Mouse (Mus musculus) embryonic facial prominence, embryonic 12.5 days (tissue): ENCODE data around the gene Cdk15. TPM values are rescaled to one million over a fixed set of nuclear protein-coding genes. Genes with fewer than 3 reads are reported as not detected.

Experiments used
- ATAC-seq: fragments of 200-750 bp; cut with Nextera tagmentation; 2 replicates; pipeline ENCODE4 v1.8.0; 2017; ENCODE audit not compliant: insufficient number of reproducible peaks, insufficient read depth, low FRiP score, low TSS enrichment
- H3K27ac ChIP-seq: fragments of 300-500 bp; sonication (generic); 2 replicates; pipeline ENCODE4 v1.5.1; 2016; ENCODE audit warnings: mild to moderate bottlenecking
- H3K27me3 ChIP-seq: fragments of 300-500 bp; sonication (generic); 2 replicates; pipeline ENCODE4 v1.6.1; 2016; ENCODE audit warnings: mild to moderate bottlenecking, moderate library complexity
- H3K36me3 ChIP-seq: fragments of 300-500 bp; sonication (generic); 2 replicates; pipeline ENCODE4 v1.6.1; 2016; ENCODE audit warnings: mild to moderate bottlenecking
- H3K4me1 ChIP-seq: fragments of 300-500 bp; sonication (generic); 2 replicates; pipeline ENCODE4 v1.6.1; 2016
- H3K4me2 ChIP-seq: fragments of 300-500 bp; sonication (generic); replicated peaks from 2 replicates; pipeline ENCODE4 v1.6.1; 2016; ENCODE audit warnings: mild to moderate bottlenecking, moderate library complexity
- H3K4me3 ChIP-seq: fragments of 300-500 bp; sonication (generic); 2 replicates; pipeline ENCODE4 v1.5.1; 2016; ENCODE audit warnings: mild to moderate bottlenecking
- H3K9ac ChIP-seq: fragments of 300-500 bp; sonication (generic); 2 replicates; pipeline ENCODE4 v1.6.1; 2016; ENCODE audit warnings: mild to moderate bottlenecking, moderate library complexity
- H3K9me3 ChIP-seq: fragments of 300-500 bp; sonication (generic); 2 replicates; pipeline ENCODE4 v1.6.1; 2016; ENCODE audit warnings: mild to moderate bottlenecking, moderate library complexity
- WGBS: fragments of 180-500 bp; shearing (Covaris S2); methylation state at CpG from one replicate; pipeline ENCODE4 v1.1.7; 2016; 5-methylcytosine and 5-hydroxymethylcytosine counted together
- polyA plus RNA-seq: library from polyadenylated mRNA; unstranded; fragments of >200 nt; fragmentation: Nextera tagmentation; extraction: Ambion mirVana; gene quantifications from 2 replicates; pipeline ENCODE4 v1.2.1, GENCODE M21; 2016

The Cdk15 gene
- polyA plus RNA-seq, 1 experiment from 2014 or later: 0.67 TPM

- WGBS: 82% methylated on average over 13 of the region's 13 CpGs
- Histone ChIP-seq H3K27ac (no peak overlapping the region), H3K36me3 (no peaks in the 10 kb centered on the region), H3K4me3 (no peak overlapping the region), H3K9me3 (no peaks in the 10 kb centered on the region), H3K27me3 (no peaks in the 10 kb centered on the region), H3K4me1 (peaks cover 15% of the 10 kb centered on the region), H3K9ac (no peak overlapping the region), H3K4me2 (no peak overlapping the region)
- ATAC-seq: no peak
Observed at GRCm38 (mm10) chr1:59286316-59286850, 29.7 kb downstream of the Cdk15 start.

GRCm38 (mm10) chr1:59287733-59288132 lies 31.0 kb downstream of the Cdk15 start:
- H3K4me1 ChIP-seq: peaks cover 21% of the 10 kb centered on the region
- no peaks in the 10 kb centered on the region for H3K9me3 ChIP-seq
- no peak; the same call in 1 of the 2 replicates for ATAC-seq
- no peak overlapping the region for H3K9ac ChIP-seq
- 11% methylated on average over 8 of the region's 8 CpGs for WGBS
- peak overlapping the region; percentile 57; the same call in 1 of the 2 replicates for H3K27ac ChIP-seq
- H3K4me3 ChIP-seq: no peak overlapping the region
- no peaks in the 10 kb centered on the region for H3K27me3 ChIP-seq
- H3K4me2 ChIP-seq: no peak overlapping the region
- no peaks in the 10 kb centered on the region for H3K36me3 ChIP-seq

GRCm38 (mm10) chr1:59291652-59292051 lies 34.9 kb downstream of the Cdk15 start:
- no peaks in the 10 kb centered on the region for H3K27me3 ChIP-seq
- WGBS: 10% methylated on average over 2 of the region's 2 CpGs
- no peaks in the 10 kb centered on the region for H3K9me3 ChIP-seq
- no peak overlapping the region for H3K27ac ChIP-seq
- no peaks in the 10 kb centered on the region for H3K36me3 ChIP-seq
- ATAC-seq: no peak
- no peak overlapping the region for H3K4me2 ChIP-seq
- peaks cover 21% of the 10 kb centered on the region for H3K4me1 ChIP-seq
- no peak overlapping the region for H3K9ac ChIP-seq
- no peak overlapping the region for H3K4me3 ChIP-seq

- WGBS: 69% methylated on average over 1 of the region's 1 CpGs
Observed at GRCm38 (mm10) chr1:59295769-59296168, 39.1 kb downstream of the Cdk15 start.

GRCm38 (mm10) chr1:59297167-59297566 lies 40.5 kb downstream of the Cdk15 start:
- Histone ChIP-seq H3K27ac (no peak overlapping the region), H3K27me3 (no peaks in the 10 kb centered on the region), H3K9me3 (no peaks in the 10 kb centered on the region), H3K9ac (no peak overlapping the region), H3K4me3 (no peak overlapping the region), H3K4me2 (no peak overlapping the region), H3K4me1 (peaks cover 9% of the 10 kb centered on the region; the same call in 1 of the 2 replicates), H3K36me3 (no peaks in the 10 kb centered on the region)
- no peak for ATAC-seq
- 85% methylated on average over 3 of the region's 3 CpGs for WGBS

More at GRCm38 (mm10) chr1:59295769-59296168, 39.1 kb downstream of the Cdk15 start:
- ATAC-seq: no peak
- Histone ChIP-seq H3K4me2 (no peak overlapping the region), H3K9me3 (no peaks in the 10 kb centered on the region), H3K9ac (no peak overlapping the region), H3K36me3 (no peaks in the 10 kb centered on the region), H3K27ac (no peak overlapping the region), H3K4me1 (peaks cover 21% of the 10 kb centered on the region), H3K27me3 (no peaks in the 10 kb centered on the region), H3K4me3 (no peak overlapping the region)

GRCm38 (mm10) chr1:59298491-59299090 lies 41.9 kb downstream of the Cdk15 start:
- ATAC-seq: no peak

GRCm38 (mm10) chr1:59307310-59307709 lies 50.6 kb downstream of the Cdk15 start:
- Histone ChIP-seq H3K9ac (no peak overlapping the region), H3K27me3 (no peaks in the 10 kb centered on the region), H3K4me3 (no peak overlapping the region), H3K36me3 (no peaks in the 10 kb centered on the region), H3K4me1 (no peaks in the 10 kb centered on the region; the same call in 1 of the 2 replicates), H3K9me3 (no peaks in the 10 kb centered on the region), H3K27ac (no peak overlapping the region), H3K4me2 (no peak overlapping the region)
- ATAC-seq: no peak
- WGBS: 86% methylated on average over 5 of the region's 5 CpGs

More at GRCm38 (mm10) chr1:59298491-59299090, 41.9 kb downstream of the Cdk15 start:
- no peaks in the 10 kb centered on the region for H3K27me3 ChIP-seq
- no peak overlapping the region for H3K27ac ChIP-seq
- H3K9me3 ChIP-seq: no peaks in the 10 kb centered on the region
- no peaks in the 10 kb centered on the region for H3K36me3 ChIP-seq
- 39% methylated on average over 9 of the region's 9 CpGs for WGBS
- no peak overlapping the region for H3K4me3 ChIP-seq
- H3K4me2 ChIP-seq: no peak overlapping the region
- no peak overlapping the region for H3K9ac ChIP-seq
- peaks cover 9% of the 10 kb centered on the region; the same call in 1 of the 2 replicates for H3K4me1 ChIP-seq

GRCm38 (mm10) chr1:59311292-59311885 lies 54.7 kb downstream of the Cdk15 start:
- Histone ChIP-seq H3K4me1 (peaks cover 14% of the 10 kb centered on the region), H3K27me3 (no peaks in the 10 kb centered on the region), H3K9me3 (no peaks in the 10 kb centered on the region), H3K4me3 (no peak overlapping the region), H3K4me2 (no peak overlapping the region), H3K9ac (no peak overlapping the region), H3K27ac (no peak overlapping the region), H3K36me3 (no peaks in the 10 kb centered on the region)
- no peak for ATAC-seq
- WGBS: 57% methylated on average over 5 of the region's 5 CpGs

GRCm38 (mm10) chr1:59312187-59313153 lies 55.8 kb downstream of the Cdk15 start:
- no peaks in the 10 kb centered on the region for H3K36me3 ChIP-seq
- H3K9ac ChIP-seq: no peak overlapping the region
- H3K9me3 ChIP-seq: no peaks in the 10 kb centered on the region
- H3K4me3 ChIP-seq: no peak overlapping the region
- no peaks in the 10 kb centered on the region for H3K27me3 ChIP-seq
- no peak overlapping the region for H3K27ac ChIP-seq
- 73% methylated on average over 10 of the region's 10 CpGs for WGBS
- peaks cover 15% of the 10 kb centered on the region for H3K4me1 ChIP-seq
- no peak for ATAC-seq
- H3K4me2 ChIP-seq: no peak overlapping the region

GRCm38 (mm10) chr1:59313154-59313940 lies 56.6 kb downstream of the Cdk15 start:
- H3K27ac ChIP-seq: no peak overlapping the region
- ATAC-seq: no peak
- H3K36me3 ChIP-seq: no peaks in the 10 kb centered on the region
- H3K4me1 ChIP-seq: peaks cover 15% of the 10 kb centered on the region
- H3K27me3 ChIP-seq: no peaks in the 10 kb centered on the region
- no peaks in the 10 kb centered on the region for H3K9me3 ChIP-seq
- WGBS: 74% methylated on average over 8 of the region's 8 CpGs
- no peak overlapping the region for H3K4me2 ChIP-seq
- H3K9ac ChIP-seq: no peak overlapping the region
- H3K4me3 ChIP-seq: no peak overlapping the region
